Mouse (Mus musculus): ENCODE results near the gene Cd82.

Gene Cd82

GRCm38 (mm10) chr2:93415281-93415680, 47.7 kb downstream of the Cd82 start:
- peak; percentile 57 for DNase-seq (ENCODE audit: low spot score)

GRCm38 (mm10) chr2:93414163-93414562, 48.8 kb downstream of the Cd82 start:
- DNase-seq (ENCODE audit: low spot score), result no peak

- DNase-seq (ENCODE audit: low spot score), result peak; percentile 58
Measured at GRCm38 (mm10) chr2:93413367-93414014, 49.4 kb downstream of the Cd82 start.

DNA sequence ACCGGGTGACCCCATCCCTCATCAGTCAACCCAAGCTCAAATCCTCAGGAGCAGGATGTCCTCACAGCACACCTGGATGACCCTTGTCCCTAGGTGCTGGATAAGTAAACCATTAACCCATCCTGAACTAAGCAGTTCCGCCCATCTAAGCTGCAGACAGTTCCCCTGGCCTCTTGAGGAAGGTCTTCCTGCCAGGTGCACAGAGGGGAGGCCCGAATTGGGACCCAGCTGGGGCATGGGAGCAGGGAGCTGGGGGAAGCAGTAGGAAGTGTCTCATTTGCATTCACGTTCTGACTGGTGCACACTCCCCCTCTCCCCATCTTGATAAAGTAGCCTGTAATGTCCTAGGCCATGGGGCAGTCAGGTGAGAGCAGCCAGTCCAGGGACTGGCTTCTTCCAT, 50.8 kb downstream of the Cd82 start:
- DNase-seq (ENCODE audit: low spot score), result no peak

GRCm38 (mm10) chr2:93410899-93411570, 51.9 kb downstream of the Cd82 start:
- no peak for DNase-seq (ENCODE audit: low spot score)

DNA sequence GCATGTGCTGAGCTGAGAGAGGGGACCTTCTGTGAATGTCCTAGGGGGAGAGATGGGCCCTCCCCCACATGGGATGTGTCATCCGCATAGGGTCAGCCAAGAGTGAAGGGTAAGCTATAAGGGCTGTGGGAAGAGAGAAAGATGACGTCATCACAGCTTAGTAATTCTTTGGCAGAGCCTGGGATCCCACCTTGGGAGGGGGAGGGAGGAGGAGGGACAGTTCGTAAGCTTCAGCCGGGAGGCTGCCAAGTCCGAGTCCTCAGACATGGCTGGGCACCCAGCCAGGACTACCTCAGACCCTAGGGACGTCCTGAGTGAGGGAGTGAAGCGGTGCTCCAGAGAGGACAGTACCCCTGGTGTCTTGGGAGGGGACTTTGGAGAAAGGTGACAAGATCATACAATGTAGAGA, 57.9 kb downstream of the Cd82 start:
- DNase-seq (ENCODE audit: low spot score), result no peak

DNA sequence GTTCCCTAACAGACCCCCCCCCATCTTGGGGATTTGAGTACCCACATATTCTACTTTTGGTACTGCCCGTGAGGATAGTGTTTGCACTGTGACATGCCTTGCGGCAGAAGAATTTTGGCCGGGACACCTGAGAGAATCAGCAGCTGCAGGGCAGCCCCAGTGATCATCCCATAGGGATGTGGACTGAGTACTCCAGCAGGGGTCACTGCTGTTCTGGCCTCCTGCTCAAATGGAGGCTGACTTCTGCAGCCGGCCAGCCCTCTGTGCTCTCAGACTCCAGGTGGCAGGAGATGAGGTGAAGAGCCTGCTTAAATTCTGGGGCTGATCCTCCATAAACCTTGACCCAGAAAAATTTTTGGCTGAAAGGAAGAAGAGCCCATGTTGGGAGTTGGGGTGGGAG, 58.8 kb downstream of the Cd82 start:
- DNase-seq (ENCODE audit: low spot score), result no peak

DNA sequence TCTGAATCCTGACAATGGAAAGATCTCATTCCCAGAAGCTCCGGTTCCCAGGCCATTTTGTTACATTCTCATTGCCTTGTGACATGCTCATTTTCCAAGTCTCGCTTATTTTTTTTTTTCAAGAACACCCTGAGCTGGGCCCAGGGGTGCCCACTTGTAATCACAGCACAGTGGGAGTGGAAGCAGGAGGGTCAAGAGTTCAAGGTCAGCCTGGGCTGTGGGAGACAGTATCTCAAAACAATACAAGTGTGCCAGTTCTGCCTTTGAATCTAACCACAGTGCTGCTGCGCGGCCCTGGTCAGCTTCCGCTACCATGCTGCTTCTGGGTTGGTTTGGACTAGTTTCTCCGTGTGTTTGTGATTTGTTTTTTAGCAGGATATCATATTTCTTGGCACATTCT, 59.7 kb downstream of the Cd82 start:
- no peak for DNase-seq (ENCODE audit: low spot score)

DNA sequence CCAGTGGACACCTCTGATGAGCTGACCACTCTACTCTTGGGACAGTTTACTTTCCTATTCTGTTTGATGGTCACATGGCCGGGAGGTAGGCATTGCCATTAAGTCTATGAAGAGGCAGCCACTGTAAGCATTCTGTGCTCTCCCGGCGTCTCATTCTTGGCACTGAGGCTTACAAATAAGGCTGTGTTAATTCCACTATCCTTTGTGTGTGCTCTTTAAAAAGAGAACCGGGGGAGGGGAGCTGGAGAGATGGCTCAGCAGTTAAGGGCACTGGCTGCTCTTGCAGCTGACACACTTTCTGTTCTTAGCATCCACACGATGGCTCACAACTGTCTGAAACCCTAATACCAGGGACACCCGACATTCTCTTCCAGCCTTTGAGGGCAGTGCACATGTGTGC, 71.7 kb downstream of the Cd82 start:
- DNase-seq (ENCODE audit: low spot score), result no peak

- DNase-seq (ENCODE audit: low spot score), result no peak
Measured at GRCm38 (mm10) chr2:93390170-93390926, 72.6 kb downstream of the Cd82 start.

GRCm38 (mm10) chr2:93386958-93387357, 76.0 kb downstream of the Cd82 start:
- DNase-seq (ENCODE audit: low spot score), result no peak

GRCm38 (mm10) chr2:93383831-93384230, 79.1 kb downstream of the Cd82 start:
- DNase-seq (ENCODE audit: low spot score), result no peak

DNA sequence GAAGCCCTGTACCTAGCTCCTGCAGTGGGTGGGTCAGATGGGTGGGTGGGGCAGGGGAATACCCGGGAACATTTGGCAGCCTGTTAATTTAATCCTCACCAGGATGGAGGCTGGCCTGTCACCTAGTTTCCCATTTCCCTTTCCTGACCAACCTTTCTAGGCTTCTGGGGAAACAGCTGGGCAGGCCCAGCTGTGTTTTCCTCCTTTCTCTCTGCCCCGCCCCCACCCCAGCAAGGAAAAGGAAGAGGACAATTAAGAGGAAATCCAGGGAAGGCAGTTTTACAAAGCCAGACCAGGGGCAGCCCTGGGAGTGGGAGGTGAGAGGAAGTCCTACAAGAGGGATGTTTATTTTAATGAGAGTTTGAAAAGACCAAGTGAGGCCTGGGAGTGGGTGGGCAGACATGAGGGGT, 82.3 kb downstream of the Cd82 start:
- DNase-seq (ENCODE audit: low spot score), result no peak

DNA sequence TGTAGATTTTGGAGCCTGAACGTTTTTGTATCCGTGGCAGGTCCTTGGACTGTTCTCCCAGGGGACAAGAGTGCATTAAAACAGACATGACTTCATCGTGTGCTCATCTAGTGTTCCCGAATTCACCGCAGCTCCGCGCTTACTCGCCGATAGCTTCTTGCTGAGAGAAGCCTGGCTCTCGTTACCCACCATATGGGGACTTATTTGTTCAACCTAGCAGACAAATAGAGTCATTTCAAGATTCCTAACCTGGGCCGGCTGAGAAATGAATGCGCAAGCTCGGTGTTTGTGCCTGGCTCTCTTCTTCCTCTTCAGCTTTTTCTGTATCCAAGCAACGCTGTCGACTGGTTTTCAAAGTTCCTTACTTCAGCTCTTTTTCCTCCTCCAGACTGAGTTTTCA, 85.1 kb downstream of the Cd82 start:
- no peak for DNase-seq (ENCODE audit: low spot score)

GRCm38 (mm10) chr2:93377157-93377556, 85.8 kb downstream of the Cd82 start:
- no peak for DNase-seq (ENCODE audit: low spot score)

GRCm38 (mm10) chr2:93372872-93373271, 90.1 kb downstream of the Cd82 start:
- DNase-seq (ENCODE audit: low spot score), result no peak

- no peak for DNase-seq (ENCODE audit: low spot score)
Measured at GRCm38 (mm10) chr2:93372097-93372571, 90.8 kb downstream of the Cd82 start.
